Mouse (Mus musculus): Measurements from ENCODE around the gene Sppl3. TPM values are rescaled to one million over a fixed set of nuclear protein-coding genes. Genes with fewer than 3 reads are reported as not detected.
A peak's percentile ranks its signal among the peaks of the same experiment; 100 is the strongest.
"Not testable (repeated sequence)": the region's sequence is repeated elsewhere in the genome, so short reads cannot be mapped to it uniquely, and the experiment has no call there.

The Sppl3 gene
- polyA plus RNA-seq, 1 experiment from 2014 or later, result 39.6 TPM

DNA sequence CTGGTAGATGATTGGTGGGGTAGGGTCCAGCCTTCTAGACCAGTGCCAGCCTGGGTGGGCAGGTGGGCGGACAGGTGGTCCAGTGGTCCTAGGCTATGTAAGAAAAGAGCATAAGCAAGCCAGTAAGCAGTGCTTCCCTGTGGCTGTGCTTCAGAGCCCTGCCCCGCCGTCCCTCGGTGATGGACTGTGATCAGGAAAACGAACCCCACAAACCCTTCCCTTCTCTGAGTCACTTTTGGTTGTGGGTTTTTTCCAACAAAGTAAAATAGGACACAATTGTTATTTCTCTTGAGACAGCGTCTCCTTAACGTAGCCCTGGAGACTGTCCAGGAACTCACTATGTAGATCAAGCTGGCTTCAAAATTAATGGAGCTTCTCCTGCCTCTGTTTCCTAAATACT is 52.5 kb downstream of the Sppl3 start:
- no peaks in the 10 kb centered on the region for H3K27me3 ChIP-seq (ENCODE audit: insufficient read depth, low read length)
- H3K9ac ChIP-seq, result no peak overlapping the region
- no peak for TF ChIP-seq CTCF (IDR thresholded peaks at IDR 0.05; ENCODE audit: low read depth)
- DNase-seq (no peak), ATAC-seq (ENCODE audit: insufficient read depth) (no peak)
- H3K4me1 ChIP-seq (ENCODE audit: insufficient read depth), result no peaks in the 10 kb centered on the region
- no peaks in the 10 kb centered on the region for H3K9me3 ChIP-seq (ENCODE audit: low read depth, low read length)
- 88% methylated on average over 7 of the region's 7 CpGs for WGBS
- no peak overlapping the region for H3K4me3 ChIP-seq (ENCODE audit: low read depth, low read length)
- no peak overlapping the region for H3K4me2 ChIP-seq
- H3K27ac ChIP-seq (ENCODE audit: low read depth), result no peak overlapping the region
- peaks cover 18% of the 10 kb centered on the region; the same call in 1 of the 2 replicates for H3K36me3 ChIP-seq (ENCODE audit: insufficient read depth)

DNA sequence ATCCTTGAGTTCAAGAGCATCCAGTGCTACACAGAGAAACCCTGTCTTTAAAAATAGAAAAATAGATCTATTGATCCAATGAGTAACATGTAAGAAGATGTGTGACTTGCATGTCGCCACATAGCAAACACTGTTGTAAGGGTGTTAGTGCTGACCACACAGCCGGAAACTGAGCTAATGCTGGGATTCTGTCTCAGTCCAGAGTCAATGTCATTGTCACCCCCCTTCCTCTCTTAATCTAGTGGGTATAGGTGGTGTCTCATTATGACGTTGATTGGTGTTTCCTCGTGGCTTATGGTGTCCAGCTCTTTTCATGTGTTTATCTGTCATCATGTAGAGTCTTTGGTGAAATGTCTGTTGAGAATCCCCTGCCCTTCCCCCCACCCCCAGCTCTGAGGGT is 55.3 kb downstream of the Sppl3 start:
- Histone ChIP-seq H3K9ac (no peak overlapping the region), H3K4me2 (no peak overlapping the region), H3K4me3 (ENCODE audit: low read depth, low read length) (no peak overlapping the region), H3K27me3 (ENCODE audit: insufficient read depth, low read length) (no peaks in the 10 kb centered on the region), H3K4me1 (ENCODE audit: insufficient read depth) (peaks cover 1% of the 10 kb centered on the region; the same call in 1 of the 2 replicates), H3K9me3 (ENCODE audit: low read depth, low read length) (no peaks in the 10 kb centered on the region), H3K27ac (ENCODE audit: low read depth) (no peak overlapping the region), H3K36me3 (ENCODE audit: insufficient read depth) (peaks cover 18% of the 10 kb centered on the region; the same call in 1 of the 2 replicates)
- WGBS, result 60% methylated on average over 4 of the region's 4 CpGs
- DNase-seq, result no peak
- no peak for ATAC-seq (ENCODE audit: insufficient read depth)
- TF ChIP-seq CTCF (IDR thresholded peaks at IDR 0.05; ENCODE audit: low read depth), result no peak

DNA sequence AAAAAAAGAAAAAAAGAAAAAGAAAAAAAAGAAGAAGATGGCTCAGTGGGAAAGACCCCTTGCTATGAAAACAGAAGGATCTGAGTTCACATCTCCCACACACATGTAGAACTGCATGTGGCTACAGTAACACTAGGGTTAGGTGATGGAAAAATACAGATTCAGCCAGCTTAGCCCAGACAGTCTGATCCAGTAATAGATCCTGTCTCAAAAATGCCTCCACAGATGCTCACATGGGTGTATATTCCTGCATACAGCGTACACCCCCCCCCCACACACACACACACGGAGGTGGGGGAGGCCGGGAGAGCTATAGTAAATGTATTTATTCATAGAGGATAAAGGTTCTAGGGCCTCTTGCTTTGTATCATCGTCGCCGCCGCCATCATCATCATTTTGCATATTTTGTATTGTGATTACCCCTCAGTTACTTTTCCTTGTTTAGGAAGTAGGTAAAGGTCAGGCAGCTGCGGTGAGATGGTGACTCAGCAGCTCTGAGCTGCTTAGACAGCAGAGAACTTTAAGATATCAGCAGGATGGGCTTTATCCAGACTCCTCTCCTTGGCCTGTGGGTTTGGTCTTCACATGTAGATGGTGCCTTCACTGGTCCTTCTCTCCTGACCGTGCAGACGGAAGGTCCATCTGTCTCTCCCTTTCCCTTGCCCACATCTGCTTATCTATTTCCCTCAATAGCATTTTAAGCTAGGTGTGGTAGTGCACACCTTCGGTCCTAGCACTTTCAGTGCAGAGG is 57.9 kb downstream of the Sppl3 start:
- H3K4me1 ChIP-seq (ENCODE audit: insufficient read depth), result peaks cover 2% of the 10 kb centered on the region; the same call in 1 of the 2 replicates
- no peak for ATAC-seq (ENCODE audit: insufficient read depth)
- H3K9me3 ChIP-seq (ENCODE audit: low read depth, low read length), result no peaks in the 10 kb centered on the region
- H3K9ac ChIP-seq, result no peak overlapping the region
- H3K36me3 ChIP-seq (ENCODE audit: insufficient read depth), result peaks cover 5% of the 10 kb centered on the region; the same call in 1 of the 2 replicates
- no peak for TF ChIP-seq CTCF (IDR thresholded peaks at IDR 0.05; ENCODE audit: low read depth)
- WGBS, result 86% methylated on average over 11 of the region's 11 CpGs
- no peaks in the 10 kb centered on the region for H3K27me3 ChIP-seq (ENCODE audit: insufficient read depth, low read length)
- no peak for DNase-seq
- no peak overlapping the region for H3K4me3 ChIP-seq (ENCODE audit: low read depth, low read length)
- no peak overlapping the region for H3K27ac ChIP-seq (ENCODE audit: low read depth)
- H3K4me2 ChIP-seq, result no peak overlapping the region

DNA sequence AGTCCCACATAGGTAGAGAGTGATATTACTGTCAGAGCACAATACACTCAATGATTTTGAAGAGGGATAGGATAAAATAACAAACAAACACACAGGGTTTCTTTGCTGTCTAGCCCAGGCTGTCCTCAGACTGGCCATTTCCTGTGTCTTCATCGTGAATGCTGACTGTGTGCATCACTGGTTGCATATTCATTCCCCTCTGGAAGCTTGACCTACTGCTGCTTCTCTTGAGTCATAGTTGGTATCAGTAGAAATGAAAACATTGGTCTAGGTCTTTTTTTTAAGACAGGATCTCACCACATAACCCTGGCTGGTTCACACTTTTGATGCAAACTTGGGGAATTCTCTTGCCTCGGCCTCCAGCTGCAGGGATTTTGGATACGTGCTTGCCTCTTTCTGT is 58.7 kb downstream of the Sppl3 start:
- no peak overlapping the region for H3K9ac ChIP-seq
- H3K27ac ChIP-seq (ENCODE audit: low read depth), result no peak overlapping the region
- no peak overlapping the region for H3K4me3 ChIP-seq (ENCODE audit: low read depth, low read length)
- peaks cover 1% of the 10 kb centered on the region; the same call in 1 of the 2 replicates for H3K36me3 ChIP-seq (ENCODE audit: insufficient read depth)
- peaks cover 2% of the 10 kb centered on the region; the same call in 1 of the 2 replicates for H3K4me1 ChIP-seq (ENCODE audit: insufficient read depth)
- no peaks in the 10 kb centered on the region for H3K9me3 ChIP-seq (ENCODE audit: low read depth, low read length)
- DNase-seq (no peak), ATAC-seq (ENCODE audit: insufficient read depth) (no peak)
- no peak overlapping the region for H3K4me2 ChIP-seq
- WGBS, result 83% methylated on average over 3 of the region's 3 CpGs
- no peaks in the 10 kb centered on the region for H3K27me3 ChIP-seq (ENCODE audit: insufficient read depth, low read length)
- no peak for TF ChIP-seq CTCF (IDR thresholded peaks at IDR 0.05; ENCODE audit: low read depth)

DNA sequence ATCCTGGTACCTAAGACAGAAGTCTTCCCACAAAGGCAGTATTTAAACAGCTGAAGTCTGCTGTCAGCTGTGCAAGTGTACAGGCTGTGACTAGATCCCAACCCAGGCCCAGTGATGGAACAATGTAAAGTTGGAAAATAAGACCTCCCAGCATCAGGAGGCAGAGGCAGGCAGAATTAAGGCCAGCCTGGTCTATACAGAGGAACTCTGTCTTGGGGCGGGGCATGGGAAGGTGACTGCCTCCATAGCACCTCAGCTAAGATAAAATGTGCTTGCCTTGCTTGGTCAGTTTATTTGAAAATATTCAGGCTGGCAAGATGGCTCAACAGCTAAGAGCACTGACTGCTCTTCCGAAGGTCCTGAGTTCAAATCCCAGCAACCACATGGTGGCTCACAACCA is 59.5 kb downstream of the Sppl3 start:
- Histone ChIP-seq H3K27me3 (ENCODE audit: insufficient read depth, low read length) (no peaks in the 10 kb centered on the region), H3K4me1 (ENCODE audit: insufficient read depth) (peaks cover 2% of the 10 kb centered on the region; the same call in 1 of the 2 replicates), H3K27ac (ENCODE audit: low read depth) (no peak overlapping the region), H3K4me2 (no peak overlapping the region), H3K36me3 (ENCODE audit: insufficient read depth) (peaks cover 9% of the 10 kb centered on the region; the same call in 1 of the 2 replicates), H3K9ac (no peak overlapping the region), H3K9me3 (ENCODE audit: low read depth, low read length) (no peaks in the 10 kb centered on the region), H3K4me3 (ENCODE audit: low read depth, low read length) (no peak overlapping the region)
- DNase-seq, result no peak
- no peak for ATAC-seq (ENCODE audit: insufficient read depth)
- 98% methylated on average over 2 of the region's 2 CpGs for WGBS
- no peak for TF ChIP-seq CTCF (IDR thresholded peaks at IDR 0.05; ENCODE audit: low read depth)

DNA sequence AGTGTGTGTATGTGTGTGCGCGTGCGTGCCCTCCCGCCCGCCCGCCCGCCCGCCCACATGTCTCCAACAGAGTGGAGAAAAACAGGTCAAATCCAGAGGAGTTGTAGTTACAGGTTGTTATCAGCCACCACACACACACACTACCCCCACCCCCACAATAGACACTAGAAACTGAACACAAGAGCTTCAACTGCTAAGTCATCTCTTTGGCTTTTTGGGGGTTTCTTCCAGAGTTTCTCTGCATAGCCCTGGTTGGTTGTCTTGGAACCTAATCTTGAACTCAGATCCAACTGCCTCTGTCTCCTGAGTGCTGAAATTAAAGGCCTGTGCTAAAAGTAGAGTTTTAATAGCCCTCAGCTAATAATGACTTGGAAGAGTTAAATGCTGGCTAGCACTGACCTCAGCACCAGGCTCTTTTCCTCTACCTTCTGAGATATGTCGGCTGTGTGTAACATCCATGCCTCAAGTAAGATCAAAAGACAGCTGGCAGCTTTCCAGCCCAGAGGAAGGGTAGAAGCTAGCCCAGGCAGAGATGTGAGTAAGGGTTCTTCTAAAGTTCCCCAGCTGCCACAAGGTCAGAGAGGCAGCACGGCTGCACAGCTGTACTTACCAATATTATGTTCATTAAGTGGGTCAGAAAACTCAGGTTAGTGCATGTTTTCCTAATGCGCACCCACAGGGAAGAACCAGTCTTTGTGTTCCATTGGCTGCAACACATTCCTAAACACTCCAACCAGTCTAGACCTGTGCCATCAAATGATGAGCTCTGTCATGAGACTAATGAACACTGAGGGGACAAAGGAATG is 60.4 kb downstream of the Sppl3 start:
- no peak for TF ChIP-seq CTCF (IDR thresholded peaks at IDR 0.05; ENCODE audit: low read depth)
- peak overlapping the region; percentile 61 for H3K27ac ChIP-seq (ENCODE audit: low read depth)
- ATAC-seq (ENCODE audit: insufficient read depth), result no peak
- H3K4me2 ChIP-seq, result no peak overlapping the region
- H3K9ac ChIP-seq, result no peak overlapping the region
- 79% methylated on average over 11 of the region's 11 CpGs for WGBS
- no peaks in the 10 kb centered on the region for H3K27me3 ChIP-seq (ENCODE audit: insufficient read depth, low read length)
- H3K36me3 ChIP-seq (ENCODE audit: insufficient read depth), result peaks cover 14% of the 10 kb centered on the region; the same call in 1 of the 2 replicates
- H3K4me3 ChIP-seq (ENCODE audit: low read depth, low read length), result no peak overlapping the region
- peak; percentile 59 for DNase-seq
- peaks cover 2% of the 10 kb centered on the region; the same call in 1 of the 2 replicates for H3K4me1 ChIP-seq (ENCODE audit: insufficient read depth)
- H3K9me3 ChIP-seq (ENCODE audit: low read depth, low read length), result no peaks in the 10 kb centered on the region

DNA sequence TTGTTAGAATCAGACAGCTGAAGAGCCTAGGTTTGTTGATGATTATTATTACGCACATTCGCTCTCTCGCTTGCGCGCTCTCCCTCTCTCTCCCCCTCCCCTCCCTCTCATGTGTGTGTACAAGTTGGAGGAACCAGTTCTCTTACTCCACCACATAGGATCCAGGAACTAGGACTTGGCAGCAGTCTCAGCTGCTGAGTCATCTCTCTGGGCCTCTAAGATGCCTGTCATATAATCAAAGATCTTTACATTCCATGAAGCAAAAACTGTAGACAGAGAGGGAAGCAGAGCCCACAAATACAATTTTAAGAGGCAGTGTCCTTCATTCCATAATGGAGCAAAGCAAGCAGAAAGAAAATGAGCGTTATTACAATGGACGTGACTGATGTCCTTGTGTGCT is 61.2 kb downstream of the Sppl3 start:
- ATAC-seq (ENCODE audit: insufficient read depth) (0 out of 2 replicates have a peak, but pooled peaks have one; percentile 65), DNase-seq (peak; percentile 64)
- Histone ChIP-seq H3K4me2 (no peak overlapping the region), H3K36me3 (ENCODE audit: insufficient read depth) (peaks cover 14% of the 10 kb centered on the region; the same call in 1 of the 2 replicates), H3K27ac (ENCODE audit: low read depth) (no peak overlapping the region), H3K4me1 (ENCODE audit: insufficient read depth) (peaks cover 2% of the 10 kb centered on the region; the same call in 1 of the 2 replicates), H3K4me3 (ENCODE audit: low read depth, low read length) (no peak overlapping the region), H3K27me3 (ENCODE audit: insufficient read depth, low read length) (no peaks in the 10 kb centered on the region), H3K9me3 (ENCODE audit: low read depth, low read length) (no peaks in the 10 kb centered on the region), H3K9ac (no peak overlapping the region)
- TF ChIP-seq CTCF (IDR thresholded peaks at IDR 0.05; ENCODE audit: low read depth), result no peak
- 74% methylated on average over 7 of the region's 7 CpGs for WGBS

DNA sequence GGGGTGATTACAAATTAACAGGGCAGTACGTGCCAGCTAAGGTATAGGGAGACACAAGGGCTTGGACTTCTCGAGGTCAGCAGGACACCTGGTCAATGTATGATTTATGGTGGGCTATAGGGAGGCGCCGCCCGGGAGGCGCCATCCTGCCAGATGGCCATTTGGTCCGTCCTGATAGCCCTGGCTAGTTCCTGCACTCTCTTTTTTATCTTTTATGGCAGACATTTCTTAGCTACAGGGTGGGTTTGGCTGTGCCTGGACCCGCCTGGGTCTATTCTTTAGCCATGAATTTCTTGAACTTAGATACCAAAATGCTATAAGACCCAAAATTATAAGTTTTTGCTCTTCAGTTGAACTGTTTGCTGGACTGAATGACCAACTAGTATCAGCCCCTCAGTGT is 62.4 kb downstream of the Sppl3 start:
- not testable (repeated sequence) for H3K27ac ChIP-seq (ENCODE audit: low read depth); H3K4me1 ChIP-seq (ENCODE audit: insufficient read depth); H3K9ac ChIP-seq; H3K27me3 ChIP-seq (ENCODE audit: insufficient read depth, low read length); DNase-seq; H3K9me3 ChIP-seq (ENCODE audit: low read depth, low read length); H3K4me2 ChIP-seq; H3K4me3 ChIP-seq (ENCODE audit: low read depth, low read length); ATAC-seq (ENCODE audit: insufficient read depth)
- WGBS, result 76% methylated on average over 8 of the region's 8 CpGs
- peaks cover 20% of the 10 kb centered on the region; the same call in 1 of the 2 replicates for H3K36me3 ChIP-seq (ENCODE audit: insufficient read depth)
